8 mouse cellular contexts compared by ENCODE assay signal in the genomic region with DNA sequence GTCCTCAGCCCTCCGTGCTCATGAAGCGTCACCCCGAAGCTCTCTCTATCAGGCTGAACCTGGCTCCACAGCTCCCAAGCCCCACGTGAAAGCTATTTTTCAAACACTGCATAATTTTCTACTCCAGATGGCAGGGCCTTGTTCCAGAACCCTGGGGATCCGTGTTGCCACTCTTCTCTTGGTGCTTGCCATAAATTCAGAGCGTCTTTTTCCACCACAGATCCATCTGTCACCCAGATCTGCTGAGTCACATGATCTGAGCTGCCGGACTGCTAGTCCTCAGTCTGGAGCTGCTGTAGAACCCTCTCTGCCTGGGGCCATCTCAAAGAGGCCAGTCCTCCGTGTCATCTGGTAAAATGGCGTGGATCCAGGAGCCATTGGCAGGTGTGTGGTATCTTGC.
DNase-seq lines count a peak whose midpoint lies in the region; TF ChIP-seq lines count a peak whose summit lies in the region.
"Had no signal": no experiment of that assay in that cellular context is flagged by ENCODE, and none has a peak within 500 bp of the region (broad histone marks: within the 10 kb centered on the region; RNA-seq: fewer than 3 reads in every experiment).

No protein-coding gene starts in this region.

- intact Hi-C loops in gastrocnemius, adult 2 months (cut with DNase I): no loop called here

- peak; percentile 94 to 95 for DNase-seq in cerebellum, adult 18-20 months
- peak; percentile 95 to 99 for DNase-seq in cerebellum, postnatal 36 days
- DNase-seq in layer of hippocampus, adult 9-11 months: peak; percentile 90
- DNase-seq in retina, postnatal 1 day: peak; percentile 35
- DNase-seq in thymus, postnatal 36 days: no peak
- DNase-seq in gastrocnemius, adult 2 months: no peak
- DNase-seq in kidney, adult 11 months: no peak

- H3K4me3 ChIP-seq in gastrocnemius, adult 2 months: no peak overlapping the region
- H3K4me3 ChIP-seq: liver, embryonic 15.5 days had no signal

- H3K27ac ChIP-seq in gastrocnemius, adult 2 months: no peak overlapping the region
- H3K27ac ChIP-seq: liver, embryonic 15.5 days had no signal

- TF ChIP-seq CTCF in gastrocnemius, adult 2 months (IDR thresholded peaks at IDR 0.05): no peak

Comparison
In these comparisons a context has a peak if more than half of its experiments do, and no peak if none do; other contexts are left out.
1. DNase-seq: peak in cerebellum, adult 18-20 months (2 of 2), cerebellum, postnatal 36 days (2 of 2), layer of hippocampus, adult 9-11 months (single experiment) and retina, postnatal 1 day (single experiment); none in thymus, postnatal 36 days (0 of 2), gastrocnemius, adult 2 months (single experiment) and kidney, adult 11 months (single experiment).